Mouse (Mus musculus) lung, postnatal 25 days (tissue): ENCODE data around the gene Krt88.
A peak's percentile ranks its signal among the peaks of the same experiment; 100 is the strongest.

Experiments
- DNase-seq: peaks from one replicate; pipeline ENCODE4 v3.0.0; 2022; ENCODE audit warnings: low spot score

Krt88 gene

GRCm38 (mm10) chr15:101447444-101447843 lies at the start of gene Krt88:
Gene Krt88, plus strand, starts transcription at chr15:101447744.
- no peak for DNase-seq

GRCm38 (mm10) chr15:101398269-101398668 lies 49.3 kb upstream of the Krt88 start:
- DNase-seq = peak; percentile 83

- peak; percentile 85 for DNase-seq
Measured at GRCm38 (mm10) chr15:101410775-101411174, 36.8 kb upstream of the Krt88 start, which contains the start of gene Krt7. Gene Krt7, plus strand, starts transcription at chr15:101411043.

- DNase-seq = peak; percentile 87
Measured at GRCm38 (mm10) chr15:101412188-101412587, 35.4 kb upstream of the Krt88 start.

GRCm38 (mm10) chr15:101413916-101414635 lies 33.5 kb upstream of the Krt88 start:
- no peak for DNase-seq

- no peak for DNase-seq
Measured at GRCm38 (mm10) chr15:101414807-101415565, 32.6 kb upstream of the Krt88 start.

- no peak for DNase-seq
Measured at GRCm38 (mm10) chr15:101418950-101419349, 28.6 kb upstream of the Krt88 start.

GRCm38 (mm10) chr15:101420903-101421302 lies 26.6 kb upstream of the Krt88 start:
- no peak for DNase-seq

GRCm38 (mm10) chr15:101424914-101425313 lies 22.6 kb upstream of the Krt88 start:
- DNase-seq = peak; percentile 69

GRCm38 (mm10) chr15:101436611-101437010 lies 10.9 kb upstream of the Krt88 start:
- no peak for DNase-seq

GRCm38 (mm10) chr15:101438555-101438954 lies 9.0 kb upstream of the Krt88 start, which contains the start of gene Krt87:
Gene Krt87, minus strand, starts transcription at chr15:101438804.
- no peak for DNase-seq

GRCm38 (mm10) chr15:101440837-101441236 lies 6.7 kb upstream of the Krt88 start:
- no peak for DNase-seq

GRCm38 (mm10) chr15:101446572-101446971 lies 972 bp upstream of the Krt88 start:
- DNase-seq = no peak

- DNase-seq = peak; percentile 87
Measured at GRCm38 (mm10) chr15:101453093-101453736, 5.7 kb downstream of the Krt88 start.

GRCm38 (mm10) chr15:101454774-101455173 lies 7.2 kb downstream of the Krt88 start:
- peak; percentile 10 for DNase-seq

- no peak for DNase-seq
Measured at GRCm38 (mm10) chr15:101455292-101455691, 7.7 kb downstream of the Krt88 start.

GRCm38 (mm10) chr15:101455891-101456290 lies 8.3 kb downstream of the Krt88 start:
- DNase-seq = no peak

- no peak for DNase-seq
Measured at GRCm38 (mm10) chr15:101458361-101458930, 10.9 kb downstream of the Krt88 start.

GRCm38 (mm10) chr15:101459283-101459682 lies 11.7 kb downstream of the Krt88 start:
- DNase-seq = no peak

GRCm38 (mm10) chr15:101463651-101464050 lies 16.1 kb downstream of the Krt88 start, which contains the start of gene Krt81:
Gene Krt81, minus strand, starts transcription at chr15:101463751.
- no peak for DNase-seq

- DNase-seq = no peak
Measured at GRCm38 (mm10) chr15:101469093-101469492, 21.5 kb downstream of the Krt88 start.

- no peak for DNase-seq
Measured at GRCm38 (mm10) chr15:101472952-101473528, 25.5 kb downstream of the Krt88 start, which contains the start of gene Krt86. Gene Krt86, plus strand, starts transcription at chr15:101473478.
